Mouse (Mus musculus) bone marrow macrophage, adult 2 months (primary cell): ENCODE data around the gene Mroh2a. TPM values are rescaled to one million over a fixed set of nuclear protein-coding genes. Genes with fewer than 3 reads are reported as not detected.

ENCODE experiments used
- H3K27ac ChIP-seq: 2 replicates; pipeline ENCODE4 v1.5.1; 2012; ENCODE audit warnings: low read depth, low read length; ENCODE audit not compliant: insufficient read depth
- H3K4me1 ChIP-seq: 2 replicates; pipeline ENCODE4 v1.6.1; 2012; ENCODE audit warnings: low read length; ENCODE audit not compliant: control insufficient read depth, insufficient read depth
- H3K4me3 ChIP-seq: 2 replicates; pipeline ENCODE4 v1.5.1; 2012; ENCODE audit warnings: mild to moderate bottlenecking, low read length, moderate library complexity; ENCODE audit not compliant: insufficient read depth
- CTCF ChIP-seq: IDR thresholded peaks from 2 replicates; pipeline ENCODE4 v1.5.1; 2012; ENCODE audit warnings: low read depth, mild to moderate bottlenecking, low read length, moderate library complexity
- POLR2A ChIP-seq: IDR thresholded peaks from 2 replicates; pipeline ENCODE4 v1.6.1; 2012; ENCODE audit warnings: mild to moderate bottlenecking, low read depth, low read length, borderline replicate concordance
- polyA plus RNA-seq: library from polyadenylated mRNA; stranded (reverse); fragments of >200 nt; gene quantifications from 2 replicates; pipeline ENCODE4 v1.2.4, GENCODE M21; 2012; ENCODE audit not compliant: missing spikeins, insufficient read depth, insufficient read length

Gene Mroh2a
- polyA plus RNA-seq, 1 experiment, result 1.6 TPM

- Histone ChIP-seq H3K27ac (no peak overlapping the region), H3K4me1 (peaks cover 21% of the 10 kb centered on the region), H3K4me3 (no peak overlapping the region)
- TF ChIP-seq POLR2A, result no peak
- no peak for TF ChIP-seq CTCF
Measured at GRCm38 (mm10) chr1:88280006-88280690, 53.4 kb downstream of the Mroh2a start.

GRCm38 (mm10) chr1:88282301-88282700 lies 55.5 kb downstream of the Mroh2a start:
- H3K4me3 ChIP-seq, result no peak overlapping the region
- TF ChIP-seq CTCF (no peak), POLR2A (no peak)
- peaks cover 11% of the 10 kb centered on the region for H3K4me1 ChIP-seq
- H3K27ac ChIP-seq, result no peak overlapping the region

DNA sequence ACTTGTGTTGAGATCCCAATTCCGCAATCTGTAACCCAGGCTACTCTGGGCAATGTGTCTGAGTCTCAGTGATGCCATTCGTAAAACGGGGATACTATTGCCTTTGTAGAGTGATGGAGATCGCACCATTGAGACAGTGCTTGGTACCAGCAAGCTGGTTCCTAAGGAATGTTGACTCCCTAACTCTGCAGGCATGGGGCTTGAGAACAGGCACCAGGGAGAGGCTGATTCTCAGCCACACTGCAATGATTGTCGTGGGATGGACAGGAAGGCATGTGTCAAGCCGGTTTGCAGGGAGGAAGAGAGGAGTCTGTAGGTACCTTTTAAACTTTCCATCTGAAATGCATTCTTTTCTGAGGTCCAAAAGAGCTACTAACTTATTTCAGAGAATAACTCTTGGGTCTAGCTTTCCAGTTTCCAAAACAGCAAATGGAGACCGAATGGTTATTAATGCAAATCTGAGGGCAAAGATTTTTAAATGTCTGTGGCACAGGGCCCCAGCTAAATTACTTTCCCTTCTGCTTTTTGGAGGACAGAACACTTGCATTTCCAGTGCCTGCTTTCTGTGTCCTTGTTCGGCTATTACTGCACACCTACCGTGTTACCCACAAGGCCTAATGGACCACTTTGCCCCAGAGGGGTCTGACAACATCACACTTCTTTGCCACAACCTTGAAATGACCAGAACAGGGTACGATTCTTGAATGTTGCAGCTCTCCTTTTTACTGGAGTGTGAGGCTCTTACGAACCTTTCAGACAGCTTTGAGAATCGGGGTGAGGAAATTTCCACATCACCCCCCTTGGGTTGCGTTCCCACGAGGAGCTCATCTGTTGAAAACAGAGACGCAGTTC lies 56.8 kb downstream of the Mroh2a start:
- H3K4me3 ChIP-seq, result no peak overlapping the region
- TF ChIP-seq CTCF (no peak), POLR2A (no peak)
- H3K27ac ChIP-seq, result no peak overlapping the region
- peaks cover 9% of the 10 kb centered on the region for H3K4me1 ChIP-seq

DNA sequence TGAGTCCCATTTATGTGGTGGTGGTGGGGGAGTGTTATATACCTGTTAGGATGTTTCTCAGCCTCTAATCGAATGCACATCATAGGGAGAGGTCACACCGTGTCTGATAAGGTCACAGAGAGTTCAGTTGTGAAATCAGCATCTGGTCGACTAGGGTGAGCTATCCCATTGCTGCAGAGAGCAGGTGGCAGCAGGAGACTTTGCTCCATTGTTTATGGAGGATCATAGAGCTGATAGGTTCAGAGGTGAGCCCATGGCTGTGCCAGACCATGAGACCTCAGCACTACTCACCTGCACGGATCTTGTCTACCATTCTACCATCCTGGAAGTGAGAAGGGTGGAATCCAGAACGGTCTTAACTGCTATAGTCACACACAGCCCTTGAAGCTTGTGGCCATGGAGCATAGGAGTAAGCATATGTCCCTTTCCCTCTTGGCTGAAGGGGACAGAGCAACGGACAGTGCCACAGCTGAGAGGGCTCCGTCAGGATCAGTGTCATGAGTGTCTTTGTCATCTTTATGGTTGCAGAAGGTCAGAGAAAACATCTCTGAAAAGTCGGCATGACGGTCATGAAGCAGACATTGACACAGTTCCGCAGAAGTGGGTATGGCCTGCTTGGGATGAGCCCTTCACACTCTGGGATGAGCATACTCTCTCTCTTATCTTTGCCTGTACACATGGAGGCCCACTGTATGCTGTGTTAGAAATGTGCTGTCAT lies 57.6 kb downstream of the Mroh2a start:
- TF ChIP-seq CTCF (no peak), POLR2A (no peak)
- Histone ChIP-seq H3K4me1 (peaks cover 5% of the 10 kb centered on the region), H3K4me3 (no peak overlapping the region), H3K27ac (no peak overlapping the region)

- H3K27ac ChIP-seq, result no peak overlapping the region
Measured at GRCm38 (mm10) chr1:88284946-88285320, 58.1 kb downstream of the Mroh2a start.

GRCm38 (mm10) chr1:88285652-88286051 lies 58.9 kb downstream of the Mroh2a start:
- Histone ChIP-seq H3K4me3 (no peak overlapping the region), H3K4me1 (peaks cover 4% of the 10 kb centered on the region), H3K27ac (no peak overlapping the region)
- TF ChIP-seq POLR2A (no peak), CTCF (no peak)

More at GRCm38 (mm10) chr1:88284946-88285320, 58.1 kb downstream of the Mroh2a start:
- Histone ChIP-seq H3K4me1 (peaks cover 4% of the 10 kb centered on the region), H3K4me3 (no peak overlapping the region)
- TF ChIP-seq POLR2A (no peak), CTCF (no peak)

GRCm38 (mm10) chr1:88286136-88286845 lies 59.5 kb downstream of the Mroh2a start:
- Histone ChIP-seq H3K27ac (no peak overlapping the region), H3K4me3 (no peak overlapping the region), H3K4me1 (peaks cover 4% of the 10 kb centered on the region)
- TF ChIP-seq POLR2A, result no peak
- TF ChIP-seq CTCF, result no peak

- TF ChIP-seq CTCF (no peak), POLR2A (no peak)
- Histone ChIP-seq H3K27ac (no peak overlapping the region), H3K4me1 (peaks cover 4% of the 10 kb centered on the region)
Measured at GRCm38 (mm10) chr1:88286887-88287696, 60.3 kb downstream of the Mroh2a start.

DNA sequence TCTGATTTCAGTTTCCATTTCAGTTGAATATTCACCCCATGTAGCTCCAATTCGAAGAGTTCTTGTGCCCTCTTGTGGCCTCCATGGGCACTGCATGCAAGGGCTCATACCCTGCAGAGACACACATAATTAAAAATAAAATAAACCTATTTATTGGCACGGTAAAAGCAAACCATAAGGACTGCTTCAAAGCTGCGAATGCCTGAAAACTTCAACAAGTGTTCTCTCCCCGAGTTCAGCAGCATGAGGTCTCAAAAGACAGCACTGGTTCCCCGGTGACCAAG lies 60.9 kb downstream of the Mroh2a start:
- Histone ChIP-seq H3K27ac (no peak overlapping the region), H3K4me3 (no peak overlapping the region), H3K4me1 (peaks cover 4% of the 10 kb centered on the region)
- TF ChIP-seq POLR2A, result no peak
- TF ChIP-seq CTCF, result no peak

More at GRCm38 (mm10) chr1:88286887-88287696, 60.3 kb downstream of the Mroh2a start:
- no peak overlapping the region for H3K4me3 ChIP-seq
